Mouse (Mus musculus) liver, embryonic 14.5 days (tissue): Measurements from ENCODE around the gene Ddo. TPM values are rescaled to one million over a fixed set of nuclear protein-coding genes. Genes with fewer than 3 reads are reported as not detected.
A peak's percentile ranks its signal among the peaks of the same experiment; 100 is the strongest.

Source experiments
- ATAC-seq: fragments of 200-750 bp; cut with Nextera tagmentation; 2 replicates; pipeline ENCODE4 v1.8.0; 2017; ENCODE audit warnings: moderate number of reproducible peaks, mild to moderate bottlenecking, moderate library complexity; ENCODE audit not compliant: insufficient read depth
- DNase-seq, 3 experiments: peaks; one replicate each; pipeline ENCODE4 v3.0.0-alpha.2; 2012 to 2013; ENCODE audit warnings: low read depth in 3 of 3, low spot score in 3 of 3
- H3K27ac ChIP-seq: fragments of 300-500 bp; sonication (generic); 2 replicates; pipeline ENCODE4 v1.5.1; 2014; ENCODE audit warnings: moderate library complexity, mild to moderate bottlenecking, control low read depth, inconsistent platforms
- H3K27me3 ChIP-seq: fragments of 300-500 bp; sonication (generic); 2 replicates; pipeline ENCODE4 v1.6.1; 2014; ENCODE audit warnings: mild to moderate bottlenecking, low read length, moderate library complexity; ENCODE audit not compliant: control insufficient read depth, insufficient read depth
- H3K36me3 ChIP-seq: fragments of 300-500 bp; sonication (generic); replicated peaks from 2 replicates; pipeline ENCODE4 v1.6.1; 2014; ENCODE audit warnings: low read depth; ENCODE audit not compliant: control insufficient read depth, insufficient read depth
- H3K4me1 ChIP-seq, 2 experiments: fragments of 200-500 bp in 1 of 2; fragments of 300-500 bp in 1 of 2; sonication (generic) in 1 of 2; replicated peaks; 2 replicates each; pipeline ENCODE4 v1.6.1; 2012 to 2014; ENCODE audit warnings: antibody characterized with exemption in 1 of 2, inconsistent platforms in 1 of 2, low read length in 1 of 2; ENCODE audit not compliant: control insufficient read depth in 2 of 2, insufficient read depth in 2 of 2
- H3K4me2 ChIP-seq: fragments of 300-500 bp; sonication (generic); 2 replicates; pipeline ENCODE4 v1.6.1; 2014; ENCODE audit warnings: low read depth, mild to moderate bottlenecking, control low read depth, moderate library complexity
- H3K4me3 ChIP-seq, 2 experiments: fragments of 200-500 bp in 1 of 2; fragments of 300-500 bp in 1 of 2; sonication (generic) in 1 of 2; 2 replicates each; pipeline ENCODE4 v1.5.1; 2012 to 2014; ENCODE audit warnings: low read depth in 2 of 2, low read length in 2 of 2, mild to moderate bottlenecking in 2 of 2, control low read depth in 1 of 2, inconsistent platforms in 1 of 2, moderate library complexity in 1 of 2; ENCODE audit not compliant: insufficient read depth in 1 of 2
- H3K9ac ChIP-seq: fragments of 300-500 bp; sonication (generic); replicated peaks from 2 replicates; pipeline ENCODE4 v1.6.1; 2014; ENCODE audit warnings: mild to moderate bottlenecking, control low read depth, moderate library complexity
- H3K9me3 ChIP-seq: fragments of 300-500 bp; sonication (generic); 2 replicates; pipeline ENCODE4 v1.6.1; 2016; ENCODE audit warnings: low read length, mixed read lengths; ENCODE audit not compliant: control insufficient read depth
- CTCF ChIP-seq: IDR thresholded peaks from 2 replicates; pipeline ENCODE4 v1.5.1; 2016; ENCODE audit warnings: antibody characterized with exemption, low read depth, control low read depth
- EP300 ChIP-seq: IDR thresholded peaks from 2 replicates; pipeline ENCODE4 v1.6.1; 2016; ENCODE audit warnings: antibody characterized with exemption, low read depth
- WGBS: fragments of 180-500 bp; shearing (Covaris S2); extraction: QIAGEN DNeasy Blood & Tissue Kit; methylation state at CpG from one replicate; pipeline ENCODE4 v1.1.7; 2014; ENCODE audit not compliant: insufficient replicate concordance; 5-methylcytosine and 5-hydroxymethylcytosine counted together
- polyA plus RNA-seq, 2 experiments: library from polyadenylated mRNA; depleted of rRNA in 1 of 2; stranded (reverse) in 1 of 2; unstranded in 1 of 2; fragments of >200 nt; fragmentation: Nextera tagmentation in 1 of 2; extraction: Ambion mirVana in 1 of 2; gene quantifications; 2 replicates each; pipeline versions ENCODE4 v1.2.1 to v1.2.3; 2012 to 2014

The Ddo gene
- polyA plus RNA-seq (2012; rRNA removed) (0.02 TPM in 2 replicates), polyA plus RNA-seq (2014; fragmentation: Nextera tagmentation; extraction: Ambion mirVana) (not detected in 2 replicates)

- ATAC-seq (no peak), DNase-seq (no peak)
- WGBS = 55% methylated on average over 8 of the region's 8 CpGs
- Histone ChIP-seq H3K36me3 (no peaks in the 10 kb centered on the region), H3K9ac (no peak within 1 kb of the TSS), H3K27ac (no peak within 1 kb of the TSS), H3K9me3 (no peaks in the 10 kb centered on the region), H3K27me3 (no peaks in the 10 kb centered on the region), H3K4me3 (no peak within 1 kb of the TSS), H3K4me2 (no peak within 1 kb of the TSS), H3K4me1 (no peaks in the 10 kb centered on the region)
- TF ChIP-seq CTCF = no peak
- TF ChIP-seq EP300 = no peak
These were observed at the start of gene Ddo for GRCm38 (mm10) chr10:40629656-40630311. Ddo (plus strand) TSS chr10:40630011.

DNA sequence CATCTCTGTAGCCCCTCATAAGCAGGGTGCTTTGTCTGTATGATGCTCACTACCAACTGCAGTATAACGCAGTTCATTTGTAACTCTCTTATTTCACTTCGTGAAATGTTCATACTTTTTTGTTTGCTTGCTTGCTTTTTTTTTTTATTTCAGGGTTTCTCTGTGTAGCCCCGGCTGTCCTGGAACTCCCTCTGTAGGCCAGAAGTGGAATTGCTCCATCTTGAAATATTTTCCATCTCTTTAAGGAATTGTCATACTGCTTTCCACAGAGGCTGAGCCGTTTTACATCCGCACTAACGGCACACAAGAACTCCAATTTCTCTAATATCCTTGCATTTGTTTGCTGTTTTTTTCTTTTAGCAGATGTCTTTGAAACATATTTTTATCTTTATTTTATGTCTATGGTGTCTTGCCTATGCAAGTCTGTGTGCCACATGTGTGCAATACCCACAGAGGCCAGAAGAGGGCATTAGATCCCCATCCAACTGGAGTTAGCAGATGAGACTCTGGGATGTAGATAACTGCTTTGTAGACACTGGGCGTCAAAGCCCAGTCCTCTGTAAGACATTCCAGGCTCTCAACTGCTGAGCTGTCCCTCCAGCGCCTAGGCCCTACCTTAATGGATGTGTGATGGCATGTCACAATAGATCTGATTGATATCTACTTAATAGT, 46.1 kb upstream of the Ddo start:
- Histone ChIP-seq H3K4me1 (no peaks in the 10 kb centered on the region), H3K36me3 (no peaks in the 10 kb centered on the region), H3K27me3 (no peaks in the 10 kb centered on the region), H3K4me3 (no peak overlapping the region), H3K9me3 (no peaks in the 10 kb centered on the region), H3K9ac (no peak overlapping the region), H3K27ac (no peak overlapping the region), H3K4me2 (no peak overlapping the region)
- ATAC-seq (no peak), DNase-seq (peak in 1 of 3 experiments; percentile 1)
- TF ChIP-seq CTCF = peak; percentile 56
- no peak for TF ChIP-seq EP300
- 69% methylated on average over 8 of the region's 8 CpGs for WGBS

GRCm38 (mm10) chr10:40592186-40592585, 37.6 kb upstream of the Ddo start:
- H3K36me3 ChIP-seq = no peaks in the 10 kb centered on the region
- no peak for DNase-seq
- H3K27ac ChIP-seq = no peak overlapping the region
- H3K9ac ChIP-seq = no peak overlapping the region
- no peaks in the 10 kb centered on the region for H3K9me3 ChIP-seq
- TF ChIP-seq EP300 (no peak), CTCF (no peak)
- no peaks in the 10 kb centered on the region for H3K27me3 ChIP-seq
- H3K4me3 ChIP-seq = no peak overlapping the region
- no peak for ATAC-seq
- 58% methylated on average over 7 of the region's 7 CpGs for WGBS
- no peak overlapping the region for H3K4me2 ChIP-seq
- no peaks in the 10 kb centered on the region for H3K4me1 ChIP-seq

- Histone ChIP-seq H3K9me3 (no peaks in the 10 kb centered on the region), H3K4me3 (no peak overlapping the region), H3K4me2 (no peak overlapping the region), H3K27ac (no peak overlapping the region), H3K36me3 (no peaks in the 10 kb centered on the region), H3K27me3 (no peaks in the 10 kb centered on the region), H3K4me1 (no peaks in the 10 kb centered on the region), H3K9ac (no peak overlapping the region)
- TF ChIP-seq CTCF (no peak), EP300 (no peak)
- no peak for DNase-seq
- 66% methylated on average over 3 of the region's 3 CpGs for WGBS
- ATAC-seq = no peak
These were observed 32.6 kb upstream of the Ddo start for GRCm38 (mm10) chr10:40597177-40597576.

DNA sequence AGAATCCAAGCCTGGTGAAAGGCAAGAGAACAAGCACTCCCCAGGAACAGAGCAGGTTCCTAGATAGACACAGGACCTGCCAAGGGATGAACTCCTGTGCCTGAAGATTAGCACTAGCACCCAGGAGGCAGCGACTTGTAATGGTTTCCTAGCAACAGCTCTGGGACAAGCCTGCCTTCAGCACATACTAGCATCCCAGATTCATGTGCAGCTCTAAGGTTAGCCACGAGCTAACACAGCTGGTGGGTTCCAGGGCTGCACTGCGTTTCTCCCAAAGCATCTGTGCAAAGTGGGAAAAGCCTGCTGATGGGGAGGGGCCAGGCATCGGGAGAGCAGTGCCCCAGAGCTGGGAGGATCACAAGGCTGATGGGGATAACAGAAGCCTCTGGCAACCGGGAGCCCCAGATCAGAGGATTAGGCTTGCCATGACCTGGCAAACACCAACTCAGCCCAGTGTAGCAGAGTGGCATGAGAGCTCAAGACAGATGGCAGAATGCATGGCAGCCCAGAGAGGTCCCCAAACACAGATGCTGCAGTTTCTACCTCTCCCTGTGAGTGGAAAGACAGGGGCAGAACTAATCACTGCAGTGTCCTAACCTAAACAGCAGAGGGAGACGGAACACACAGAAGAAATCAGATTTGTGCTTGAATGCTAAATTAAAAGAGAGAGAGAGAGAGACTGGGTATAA, 25.0 kb upstream of the Ddo start:
- Histone ChIP-seq H3K27ac (no peak overlapping the region), H3K4me2 (no peak overlapping the region), H3K4me1 (no peaks in the 10 kb centered on the region), H3K9ac (no peak overlapping the region), H3K36me3 (no peaks in the 10 kb centered on the region), H3K27me3 (no peaks in the 10 kb centered on the region), H3K9me3 (no peaks in the 10 kb centered on the region), H3K4me3 (no peak overlapping the region)
- WGBS = 45% methylated on average over 6 of the region's 6 CpGs
- no peak for ATAC-seq
- DNase-seq = no peak
- TF ChIP-seq EP300 (no peak), CTCF (peak; percentile 10; the same call in 1 of the 2 replicates)
